Mouse (Mus musculus): Measurements from ENCODE around the gene Pla2g7.

Gene Pla2g7

GRCm38 (mm10) chr17:43580456-43580855 is 12.6 kb downstream of the Pla2g7 start:
- 32% methylated on average over 3 of the region's 3 CpGs for WGBS

DNA sequence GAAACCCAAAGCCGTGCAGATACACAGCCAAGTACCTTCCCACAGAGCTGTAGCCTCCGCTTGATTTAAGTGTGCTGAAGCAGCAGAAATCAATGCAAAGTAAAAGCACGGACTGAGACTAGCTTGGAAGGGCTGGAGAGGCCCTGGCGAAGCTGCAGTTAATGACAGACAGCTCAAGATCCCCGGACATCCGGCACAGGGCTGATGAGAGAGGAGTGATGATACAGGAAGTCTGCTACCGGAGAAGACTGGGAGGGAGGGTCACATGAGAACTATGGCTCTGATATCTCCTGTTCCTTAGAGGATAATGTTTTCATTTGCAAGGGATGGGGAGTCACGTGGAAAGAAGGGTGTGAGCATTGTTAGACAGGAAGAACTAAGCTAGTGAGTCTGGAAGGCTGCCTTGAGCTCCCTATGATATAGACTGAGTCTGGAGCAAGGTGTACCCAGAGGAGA is 13.1 kb downstream of the Pla2g7 start:
- 21% methylated on average over 8 of the region's 8 CpGs for WGBS

DNA sequence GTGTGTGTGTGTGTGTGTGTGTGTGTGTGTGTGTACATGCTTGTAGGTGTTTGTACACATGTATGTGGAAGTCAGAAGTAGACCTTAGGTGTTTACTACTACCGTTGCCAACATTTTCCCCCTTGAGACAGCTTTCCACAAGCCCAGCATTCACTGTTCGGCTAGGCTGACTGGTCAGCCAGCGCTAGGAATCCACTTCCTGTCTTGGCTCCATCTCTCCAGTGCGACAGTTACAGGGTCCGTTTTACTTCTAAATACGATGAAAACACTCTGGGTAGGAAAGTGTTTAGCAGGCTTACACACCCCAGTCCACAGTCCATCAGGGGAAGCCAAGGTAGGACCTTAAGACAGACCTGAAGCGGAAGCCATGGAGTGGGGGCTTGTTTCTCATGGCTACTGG is 16.9 kb downstream of the Pla2g7 start:
- WGBS: 72% methylated on average over 7 of the region's 7 CpGs

GRCm38 (mm10) chr17:43587278-43587677 is 19.4 kb downstream of the Pla2g7 start:
- 93% methylated on average over 2 of the region's 2 CpGs for WGBS

- WGBS: 95% methylated on average over 6 of the region's 6 CpGs
These were observed 21.9 kb downstream of the Pla2g7 start for GRCm38 (mm10) chr17:43589750-43590149.

- WGBS: 82% methylated on average over 5 of the region's 5 CpGs
These were observed 22.6 kb downstream of the Pla2g7 start for GRCm38 (mm10) chr17:43590531-43590930.

DNA sequence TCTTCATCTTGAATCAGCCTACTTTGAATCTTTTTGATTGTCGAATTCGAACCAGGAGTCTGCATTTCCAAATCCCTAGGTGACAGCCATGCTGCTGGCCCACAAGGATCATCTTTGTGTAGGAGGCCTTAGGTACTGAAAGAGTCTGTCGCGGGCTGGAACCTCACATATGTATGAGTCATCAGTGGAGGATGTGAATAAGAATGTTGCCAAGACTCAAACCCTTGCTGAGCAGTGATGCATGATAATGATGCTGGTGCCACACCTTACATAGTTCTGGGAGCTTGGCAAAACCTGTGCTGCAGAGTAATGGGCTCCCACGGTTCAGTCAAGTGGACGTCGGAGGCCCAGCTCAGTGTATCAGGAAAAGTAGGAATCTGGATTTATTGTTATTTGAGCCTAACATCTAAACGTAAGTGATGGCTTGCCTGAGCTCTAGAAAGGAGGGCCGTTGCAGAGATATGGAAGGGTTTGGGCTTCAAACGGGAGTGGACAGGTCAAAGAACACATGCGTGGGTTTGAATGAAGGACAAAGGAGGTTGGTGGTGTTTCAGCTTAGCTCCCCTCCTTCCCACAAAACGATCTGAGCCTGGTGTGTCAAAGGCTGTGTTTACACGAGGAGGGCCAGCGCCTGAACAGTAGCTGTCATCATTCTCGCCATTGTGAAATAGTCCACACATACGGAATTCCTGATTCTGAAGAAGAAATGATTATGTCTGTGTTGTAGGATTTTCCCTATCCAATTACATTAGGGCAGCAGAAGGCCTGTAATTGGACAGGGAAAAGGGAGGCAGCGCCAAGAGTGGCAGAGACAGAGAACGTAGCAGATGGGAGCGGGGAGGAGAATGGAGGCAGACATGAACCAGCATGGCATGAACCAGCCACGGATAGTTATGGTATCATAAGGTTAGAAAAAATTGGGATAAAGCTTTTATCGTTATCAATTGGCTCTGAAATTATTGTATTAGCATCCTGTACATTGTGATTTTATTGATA is 24.7 kb downstream of the Pla2g7 start:
- 68% methylated on average over 21 of the region's 21 CpGs for WGBS

DNA sequence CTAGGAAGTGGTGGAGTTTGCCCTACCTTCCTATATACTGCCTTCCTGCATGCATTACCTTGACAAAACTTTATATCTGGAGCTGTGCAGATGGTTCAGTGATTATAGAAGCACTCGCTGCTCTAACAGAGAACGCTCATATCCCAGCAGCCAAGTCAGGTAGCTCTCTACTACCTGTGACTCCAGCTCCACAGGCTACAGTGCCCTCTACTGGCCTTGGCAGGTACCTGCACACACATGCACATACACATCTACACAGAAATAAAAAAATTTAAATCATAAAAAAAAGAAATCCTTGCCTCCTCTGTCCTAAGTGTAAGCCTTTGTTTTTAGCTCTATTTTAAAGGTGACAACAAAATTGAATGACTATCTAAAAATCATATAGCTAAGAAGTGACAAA is 29.8 kb downstream of the Pla2g7 start:
- 97% methylated on average over 2 of the region's 2 CpGs for WGBS

DNA sequence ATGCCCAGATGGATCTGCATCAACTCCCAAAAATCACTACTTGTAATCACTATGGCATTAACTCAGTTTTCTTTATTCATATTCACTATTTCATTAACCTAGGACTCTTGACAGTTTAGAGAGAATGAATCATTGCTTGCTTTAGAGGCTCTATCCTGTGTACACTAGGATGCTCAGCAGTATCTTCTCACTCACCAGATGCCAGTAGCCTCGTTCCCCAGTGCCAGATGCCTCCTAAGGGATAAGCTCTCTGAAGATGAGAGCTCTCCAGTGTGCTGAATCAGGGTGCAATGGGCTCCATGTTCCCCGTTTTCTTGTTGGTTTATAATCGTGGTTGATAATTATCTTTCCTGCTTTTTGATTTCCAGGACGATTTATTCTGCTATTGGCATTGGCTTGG is 30.8 kb downstream of the Pla2g7 start:
- 56% methylated on average over 4 of the region's 4 CpGs for WGBS

DNA sequence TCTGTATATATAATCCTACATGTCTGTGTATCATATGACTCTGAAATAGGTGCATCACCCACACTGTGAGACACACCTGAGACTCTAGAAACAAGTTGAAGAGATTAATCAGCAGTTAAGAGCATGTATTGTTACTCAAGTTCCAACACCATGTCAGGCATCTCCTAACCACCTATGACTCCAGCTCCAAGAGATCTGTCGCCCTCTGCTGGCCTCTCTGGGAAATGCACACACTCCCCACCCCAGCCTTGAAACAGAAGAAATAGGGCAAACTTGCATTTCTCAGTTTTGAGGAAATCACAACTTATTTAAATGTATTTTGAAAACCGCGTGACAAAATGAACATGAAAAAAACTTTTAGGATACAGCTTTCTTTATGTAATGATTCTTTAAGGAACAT is 38.8 kb downstream of the Pla2g7 start:
- WGBS: 15% methylated on average over 3 of the region's 3 CpGs

DNA sequence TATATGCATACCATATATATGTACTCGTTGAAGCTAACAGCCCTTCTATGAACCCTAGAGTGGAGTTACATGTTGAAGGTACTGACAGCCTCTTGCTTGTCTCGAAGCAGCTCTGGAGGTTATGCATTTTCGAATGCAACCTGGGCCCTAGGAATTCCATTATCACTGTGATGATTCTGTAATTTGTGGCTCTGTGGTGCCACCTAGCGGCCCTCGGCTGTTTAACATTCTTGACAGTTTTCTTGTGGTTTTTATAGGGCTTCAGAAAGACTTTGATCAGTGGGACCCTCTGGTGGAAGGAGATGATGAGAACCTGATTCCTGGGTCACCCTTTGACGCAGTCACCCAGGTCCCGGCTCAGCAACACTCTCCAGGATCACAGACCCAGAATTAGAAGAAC is 43.7 kb downstream of the Pla2g7 start:
- WGBS: 14% methylated on average over 7 of the region's 7 CpGs

DNA sequence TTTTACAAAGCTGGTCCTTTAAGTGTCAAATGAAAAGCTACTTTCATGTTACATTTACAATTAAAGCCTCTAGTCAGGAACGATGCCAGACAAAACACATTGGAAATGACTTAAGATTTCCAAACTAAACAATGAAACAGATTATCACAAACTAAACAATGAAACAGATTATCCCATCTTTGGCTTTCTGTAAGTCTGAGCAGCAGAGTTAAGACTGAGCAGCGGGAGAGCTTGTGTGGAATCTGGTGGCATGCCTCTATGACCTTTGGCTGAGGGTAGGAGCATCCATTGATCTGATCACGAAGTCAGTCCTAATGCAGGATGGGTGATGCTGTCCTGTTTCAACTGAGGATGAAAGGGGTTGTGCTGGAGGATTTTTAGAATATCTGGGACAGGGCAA is 44.3 kb downstream of the Pla2g7 start:
- 65% methylated on average over 3 of the region's 3 CpGs for WGBS

GRCm38 (mm10) chr17:43619156-43619555 is 51.3 kb downstream of the Pla2g7 start:
- 84% methylated on average over 9 of the region's 9 CpGs for WGBS

- WGBS: 95% methylated on average over 10 of the region's 10 CpGs
These were observed 54.2 kb downstream of the Pla2g7 start for GRCm38 (mm10) chr17:43622076-43622475.

DNA sequence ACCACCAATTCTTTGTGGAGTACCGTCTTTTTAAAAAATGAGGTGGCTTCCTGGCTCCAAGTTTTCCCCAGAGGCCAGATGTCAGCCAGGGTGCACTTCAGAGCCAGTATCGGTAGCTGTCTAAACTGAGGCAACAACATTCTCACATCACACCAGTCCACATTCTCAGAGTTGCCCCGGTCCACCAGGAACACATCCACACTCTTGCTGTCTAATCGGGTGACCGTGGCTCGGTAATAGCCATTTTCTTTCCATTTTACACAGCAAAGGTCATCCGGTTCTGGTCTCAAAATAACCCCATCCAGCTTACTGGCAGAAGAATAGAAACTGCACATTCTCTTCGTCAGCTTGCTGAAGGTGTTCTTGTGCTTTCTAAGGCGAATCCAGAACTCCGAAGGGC is 60.3 kb downstream of the Pla2g7 start:
- 93% methylated on average over 10 of the region's 10 CpGs for WGBS

- WGBS: 36% methylated on average over 24 of the region's 24 CpGs
These were observed 61.2 kb downstream of the Pla2g7 start for GRCm38 (mm10) chr17:43629026-43629495.

DNA sequence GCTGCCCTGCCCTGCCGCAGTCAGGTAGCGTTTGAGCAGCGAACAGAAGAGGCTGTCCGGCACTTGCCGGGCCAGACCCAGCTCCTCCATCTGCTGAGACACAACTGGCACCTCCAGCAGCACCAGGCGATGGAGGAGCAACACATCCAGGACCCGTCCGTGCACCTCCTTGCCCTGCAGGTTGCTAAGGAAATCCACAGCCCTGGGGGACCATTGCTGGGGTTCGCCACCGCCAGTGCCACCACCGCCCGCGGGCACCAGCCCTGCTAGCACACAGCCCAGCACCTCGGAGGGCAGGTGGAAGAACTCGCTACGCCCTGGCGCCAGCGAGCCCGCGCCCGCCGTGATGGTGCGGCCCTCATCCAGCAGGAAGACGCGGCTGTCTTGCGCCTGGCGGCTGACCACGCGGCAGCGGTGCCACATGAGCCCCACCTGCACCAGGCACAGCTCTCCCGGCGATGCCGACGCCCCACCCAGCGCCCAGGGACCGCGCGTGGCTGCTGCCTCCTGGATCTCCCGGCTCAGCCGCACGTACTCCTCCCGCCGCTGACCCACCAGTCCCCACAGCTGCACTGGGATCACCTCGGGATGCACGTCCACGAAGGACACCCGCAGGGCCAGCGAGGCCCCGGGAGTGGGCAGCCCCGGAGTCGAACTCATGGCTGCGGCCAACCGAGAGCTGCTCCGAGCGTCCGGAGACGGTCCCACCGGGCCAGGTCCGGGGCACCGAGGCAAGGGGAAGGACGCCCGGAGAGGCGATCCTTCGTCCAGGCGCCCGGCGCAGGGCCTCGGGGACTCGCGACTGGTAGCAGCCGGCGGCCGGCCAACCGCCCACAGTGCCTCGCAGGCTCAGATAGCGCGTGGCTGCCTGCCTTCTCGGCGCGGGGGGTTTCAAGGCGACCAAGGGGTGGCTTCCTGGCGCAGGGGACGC is 61.9 kb downstream of the Pla2g7 start, which contains the start of gene Tdrd6:
Tdrd6 (minus strand) TSS at position 804 of the 931 bp plus-strand sequence.
- WGBS: 4% methylated on average over 83 of the region's 83 CpGs

DNA sequence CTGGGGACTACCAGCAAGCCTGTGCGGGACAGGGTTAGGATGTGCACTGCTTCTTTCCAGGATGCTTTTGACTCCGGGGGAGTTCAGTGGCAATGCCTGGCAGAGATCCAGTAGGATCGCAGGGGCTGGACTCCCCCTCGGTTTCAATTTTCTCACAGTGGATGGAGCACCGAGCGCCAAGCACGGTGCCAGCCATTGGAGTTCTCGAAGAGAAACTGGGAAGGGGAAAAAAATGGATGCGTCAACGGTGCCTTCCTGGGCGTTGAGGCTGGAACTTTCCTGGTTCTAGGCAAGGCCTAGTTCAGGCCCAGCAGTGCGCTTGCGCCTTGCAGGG is 62.5 kb downstream of the Pla2g7 start:
- WGBS: 44% methylated on average over 13 of the region's 13 CpGs

GRCm38 (mm10) chr17:43637146-43637545 is 69.2 kb downstream of the Pla2g7 start:
- WGBS: 95% methylated on average over 4 of the region's 4 CpGs

- 88% methylated on average over 1 of the region's 1 CpGs for WGBS
These were observed 72.9 kb downstream of the Pla2g7 start for GRCm38 (mm10) chr17:43640825-43641224.

DNA sequence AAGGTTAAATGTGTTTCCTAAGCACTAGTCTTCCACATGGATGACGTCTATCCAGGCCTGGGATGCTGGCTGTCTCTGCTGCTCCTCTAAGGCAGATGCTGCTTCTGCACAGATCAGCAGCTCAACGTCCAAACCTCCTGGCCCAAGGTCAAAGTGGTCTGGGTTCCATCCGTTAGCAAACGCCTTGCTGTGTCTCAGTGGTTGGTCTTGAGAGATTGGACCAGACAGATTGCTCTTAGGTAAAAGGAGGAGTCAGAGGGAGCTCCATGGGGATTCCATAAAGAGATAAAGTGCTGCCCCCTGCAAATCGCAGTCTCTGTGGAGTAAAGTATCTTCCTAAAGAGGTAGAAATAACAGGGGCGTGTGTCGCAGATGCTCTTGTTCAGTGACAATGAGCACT is 75.3 kb downstream of the Pla2g7 start:
- WGBS: 87% methylated on average over 7 of the region's 7 CpGs

- 67% methylated on average over 7 of the region's 7 CpGs for WGBS
These were observed 76.5 kb downstream of the Pla2g7 start for GRCm38 (mm10) chr17:43644375-43644774.

Data from cerebral cortex, adult 2 months (tissue).